Mouse (Mus musculus): ENCODE data around the gene Ninj2. TPM values are rescaled to one million over a fixed set of nuclear protein-coding genes. Genes with fewer than 3 reads are reported as not detected.

The Ninj2 gene
- polyA plus RNA-seq, 1 experiment from 2014 or later, result not detected

- H3K36me3 ChIP-seq, result no peaks in the 10 kb centered on the region
- no peaks in the 10 kb centered on the region for H3K27me3 ChIP-seq
- no peak for ATAC-seq (replicated peaks)
- H3K4me3 ChIP-seq, result no peak overlapping the region
- H3K27ac ChIP-seq (replicated peaks), result no peak overlapping the region
- no peaks in the 10 kb centered on the region for H3K4me1 ChIP-seq
- no peak overlapping the region for H3K4me2 ChIP-seq (replicated peaks)
- no peaks in the 10 kb centered on the region for H3K9me3 ChIP-seq
- WGBS, result 59% methylated on average over 5 of the region's 5 CpGs
- H3K9ac ChIP-seq (replicated peaks), result no peak overlapping the region
Observed at GRCm38 (mm10) chr6:120099392-120099791, 6.2 kb downstream of the Ninj2 start.

GRCm38 (mm10) chr6:120101221-120101620 is 8.1 kb downstream of the Ninj2 start:
- Histone ChIP-seq H3K4me2 (replicated peaks) (no peak overlapping the region), H3K27me3 (no peaks in the 10 kb centered on the region), H3K4me1 (no peaks in the 10 kb centered on the region), H3K36me3 (no peaks in the 10 kb centered on the region), H3K27ac (replicated peaks) (no peak overlapping the region), H3K4me3 (no peak overlapping the region), H3K9ac (replicated peaks) (no peak overlapping the region), H3K9me3 (no peaks in the 10 kb centered on the region)
- WGBS, result 86% methylated on average over 12 of the region's 12 CpGs
- ATAC-seq (replicated peaks), result no peak

GRCm38 (mm10) chr6:120101996-120102395 is 8.8 kb downstream of the Ninj2 start:
- no peak overlapping the region for H3K27ac ChIP-seq (replicated peaks)
- no peak for ATAC-seq (replicated peaks)
- no peak overlapping the region for H3K4me2 ChIP-seq (replicated peaks)
- no peaks in the 10 kb centered on the region for H3K27me3 ChIP-seq
- no peaks in the 10 kb centered on the region for H3K9me3 ChIP-seq
- H3K4me1 ChIP-seq, result no peaks in the 10 kb centered on the region
- H3K9ac ChIP-seq (replicated peaks), result no peak overlapping the region
- H3K4me3 ChIP-seq, result no peak overlapping the region
- WGBS, result 75% methylated on average over 6 of the region's 6 CpGs
- no peaks in the 10 kb centered on the region for H3K36me3 ChIP-seq

GRCm38 (mm10) chr6:120103104-120103503 is 10.0 kb downstream of the Ninj2 start:
- no peaks in the 10 kb centered on the region for H3K4me1 ChIP-seq
- no peak overlapping the region for H3K9ac ChIP-seq (replicated peaks)
- no peaks in the 10 kb centered on the region for H3K27me3 ChIP-seq
- no peak for ATAC-seq (replicated peaks)
- no peak overlapping the region for H3K27ac ChIP-seq (replicated peaks)
- no peak overlapping the region for H3K4me3 ChIP-seq
- H3K9me3 ChIP-seq, result no peaks in the 10 kb centered on the region
- no peak overlapping the region for H3K4me2 ChIP-seq (replicated peaks)
- H3K36me3 ChIP-seq, result no peaks in the 10 kb centered on the region
- WGBS, result 56% methylated on average over 1 of the region's 1 CpGs

- H3K36me3 ChIP-seq, result no peaks in the 10 kb centered on the region
- no peaks in the 10 kb centered on the region for H3K4me1 ChIP-seq
- no peak overlapping the region for H3K4me2 ChIP-seq (replicated peaks)
- H3K4me3 ChIP-seq, result no peak overlapping the region
- H3K27ac ChIP-seq (replicated peaks), result no peak overlapping the region
- no peak overlapping the region for H3K9ac ChIP-seq (replicated peaks)
- no peaks in the 10 kb centered on the region for H3K9me3 ChIP-seq
- ATAC-seq (replicated peaks), result no peak
- H3K27me3 ChIP-seq, result no peaks in the 10 kb centered on the region
Observed at GRCm38 (mm10) chr6:120105055-120105454, 11.9 kb downstream of the Ninj2 start.

GRCm38 (mm10) chr6:120107586-120107985 is 14.4 kb downstream of the Ninj2 start:
- H3K4me3 ChIP-seq, result no peak overlapping the region
- H3K4me1 ChIP-seq, result peaks cover 9% of the 10 kb centered on the region
- H3K27me3 ChIP-seq, result no peaks in the 10 kb centered on the region
- 70% methylated on average over 5 of the region's 5 CpGs for WGBS
- H3K9ac ChIP-seq (replicated peaks), result no peak overlapping the region
- H3K27ac ChIP-seq (replicated peaks), result no peak overlapping the region
- H3K4me2 ChIP-seq (replicated peaks), result no peak overlapping the region
- no peak for ATAC-seq (replicated peaks)
- no peaks in the 10 kb centered on the region for H3K36me3 ChIP-seq
- H3K9me3 ChIP-seq, result no peaks in the 10 kb centered on the region

GRCm38 (mm10) chr6:120108061-120108460 is 14.9 kb downstream of the Ninj2 start:
- Histone ChIP-seq H3K4me2 (replicated peaks) (no peak overlapping the region), H3K27ac (replicated peaks) (no peak overlapping the region), H3K4me1 (peaks cover 10% of the 10 kb centered on the region), H3K36me3 (no peaks in the 10 kb centered on the region), H3K27me3 (no peaks in the 10 kb centered on the region), H3K9ac (replicated peaks) (no peak overlapping the region), H3K4me3 (no peak overlapping the region), H3K9me3 (no peaks in the 10 kb centered on the region)
- no peak for ATAC-seq (replicated peaks)
- WGBS, result 75% methylated on average over 6 of the region's 6 CpGs

- Histone ChIP-seq H3K27ac (replicated peaks) (no peak overlapping the region), H3K9me3 (no peaks in the 10 kb centered on the region), H3K9ac (replicated peaks) (no peak overlapping the region), H3K27me3 (no peaks in the 10 kb centered on the region), H3K4me1 (peaks cover 10% of the 10 kb centered on the region), H3K36me3 (no peaks in the 10 kb centered on the region), H3K4me3 (no peak overlapping the region), H3K4me2 (replicated peaks) (no peak overlapping the region)
- ATAC-seq (replicated peaks), result no peak
- 33% methylated on average over 7 of the region's 7 CpGs for WGBS
Observed at GRCm38 (mm10) chr6:120109173-120109572, 16.0 kb downstream of the Ninj2 start.

GRCm38 (mm10) chr6:120109932-120110331 is 16.8 kb downstream of the Ninj2 start:
- Histone ChIP-seq H3K27me3 (no peaks in the 10 kb centered on the region), H3K9me3 (no peaks in the 10 kb centered on the region), H3K4me2 (replicated peaks) (no peak overlapping the region), H3K4me3 (no peak overlapping the region), H3K36me3 (no peaks in the 10 kb centered on the region), H3K27ac (replicated peaks) (no peak overlapping the region), H3K9ac (replicated peaks) (no peak overlapping the region), H3K4me1 (peaks cover 10% of the 10 kb centered on the region)
- 84% methylated on average over 5 of the region's 5 CpGs for WGBS
- ATAC-seq (replicated peaks), result no peak

- 68% methylated on average over 7 of the region's 7 CpGs for WGBS
- no peak for ATAC-seq (replicated peaks)
- peaks cover 10% of the 10 kb centered on the region for H3K4me1 ChIP-seq
- H3K36me3 ChIP-seq, result no peaks in the 10 kb centered on the region
- H3K9ac ChIP-seq (replicated peaks), result no peak overlapping the region
- no peak overlapping the region for H3K4me3 ChIP-seq
- H3K27ac ChIP-seq (replicated peaks), result no peak overlapping the region
- H3K27me3 ChIP-seq, result no peaks in the 10 kb centered on the region
- no peak overlapping the region for H3K4me2 ChIP-seq (replicated peaks)
- H3K9me3 ChIP-seq, result no peaks in the 10 kb centered on the region
Observed at GRCm38 (mm10) chr6:120110738-120111409, 17.7 kb downstream of the Ninj2 start.

GRCm38 (mm10) chr6:120111410-120111783 is 18.2 kb downstream of the Ninj2 start:
- H3K36me3 ChIP-seq, result no peaks in the 10 kb centered on the region
- no peak overlapping the region for H3K4me2 ChIP-seq (replicated peaks)
- no peaks in the 10 kb centered on the region for H3K27me3 ChIP-seq
- H3K4me1 ChIP-seq, result peaks cover 10% of the 10 kb centered on the region
- no peak overlapping the region for H3K4me3 ChIP-seq
- 84% methylated on average over 3 of the region's 3 CpGs for WGBS
- ATAC-seq (replicated peaks), result no peak
- H3K9ac ChIP-seq (replicated peaks), result no peak overlapping the region
- H3K27ac ChIP-seq (replicated peaks), result no peak overlapping the region
- no peaks in the 10 kb centered on the region for H3K9me3 ChIP-seq

- peak; percentile 91 for ATAC-seq (replicated peaks)
- Histone ChIP-seq H3K27ac (replicated peaks) (peak overlapping the region; percentile 59), H3K9ac (replicated peaks) (no peak overlapping the region; the same call in 1 of the 2 replicates), H3K27me3 (no peaks in the 10 kb centered on the region), H3K4me3 (peak overlapping the region; percentile 25), H3K36me3 (no peaks in the 10 kb centered on the region), H3K9me3 (no peaks in the 10 kb centered on the region), H3K4me2 (replicated peaks) (peak overlapping the region; percentile 49), H3K4me1 (peaks cover 10% of the 10 kb centered on the region)
- 9% methylated on average over 21 of the region's 22 CpGs for WGBS
Observed at GRCm38 (mm10) chr6:120111984-120112803, 19.0 kb downstream of the Ninj2 start.

Measured in forebrain, embryonic 15.5 days (tissue).